Mouse (Mus musculus): ENCODE data around the gene Ppa1.

Ppa1 gene

DNA sequence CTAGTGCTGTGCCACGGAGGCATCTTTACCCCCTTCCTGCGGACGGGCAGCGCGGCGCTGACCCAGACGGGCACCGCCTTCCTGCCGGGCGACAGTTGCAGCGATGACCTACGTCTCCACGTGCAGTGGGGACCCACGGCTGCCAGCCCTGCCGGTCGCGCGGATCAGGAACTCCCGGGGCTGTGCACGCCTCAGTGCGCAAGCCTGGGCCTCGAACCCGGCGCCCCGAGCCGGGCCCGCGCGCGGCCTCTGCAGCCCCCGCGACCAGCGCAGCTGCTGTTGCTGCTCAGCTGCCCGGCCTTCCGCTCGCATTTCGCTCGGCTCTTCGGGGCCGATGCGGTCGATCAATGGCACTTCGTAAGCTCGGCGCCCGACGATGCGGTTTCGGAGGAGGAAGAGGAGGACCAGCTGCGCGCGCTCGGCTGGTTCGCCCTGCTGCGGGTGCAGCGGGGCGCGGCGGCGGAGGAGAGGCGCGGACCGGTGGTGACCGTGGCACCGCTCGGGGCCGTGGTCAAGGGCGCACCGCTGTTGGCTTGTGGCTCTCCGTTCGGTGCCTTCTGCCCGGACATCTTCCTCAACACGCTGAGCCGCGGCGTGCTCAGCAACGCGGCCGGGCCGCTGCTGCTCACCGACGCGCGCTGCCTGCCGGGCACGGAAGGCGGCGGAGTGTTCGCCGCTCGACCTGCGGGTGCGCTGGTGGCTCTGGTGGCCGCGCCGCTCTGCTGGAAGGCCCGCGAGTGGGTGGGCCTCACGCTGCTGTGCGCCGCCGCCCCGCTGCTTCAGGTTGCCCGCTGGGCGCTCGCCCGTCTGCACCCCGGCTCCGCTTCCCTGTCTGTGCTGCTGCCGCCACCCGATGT lies 47.6 kb downstream of the Ppa1 start:
- DNase-seq (ENCODE audit: low spot score in 2 of 2): no peak

- no peak for DNase-seq (ENCODE audit: low spot score in 2 of 2)
Measured at GRCm38 (mm10) chr10:61696560-61696823, 48.1 kb downstream of the Ppa1 start.

GRCm38 (mm10) chr10:61697028-61697427 lies 48.7 kb downstream of the Ppa1 start:
- no peak for DNase-seq (ENCODE audit: low spot score in 2 of 2)

- no peak for DNase-seq (ENCODE audit: low spot score in 2 of 2)
Measured at GRCm38 (mm10) chr10:61704663-61705062, 56.3 kb downstream of the Ppa1 start.

GRCm38 (mm10) chr10:61706412-61707375 lies 58.3 kb downstream of the Ppa1 start:
- no peak for DNase-seq (ENCODE audit: low spot score in 2 of 2)

DNA sequence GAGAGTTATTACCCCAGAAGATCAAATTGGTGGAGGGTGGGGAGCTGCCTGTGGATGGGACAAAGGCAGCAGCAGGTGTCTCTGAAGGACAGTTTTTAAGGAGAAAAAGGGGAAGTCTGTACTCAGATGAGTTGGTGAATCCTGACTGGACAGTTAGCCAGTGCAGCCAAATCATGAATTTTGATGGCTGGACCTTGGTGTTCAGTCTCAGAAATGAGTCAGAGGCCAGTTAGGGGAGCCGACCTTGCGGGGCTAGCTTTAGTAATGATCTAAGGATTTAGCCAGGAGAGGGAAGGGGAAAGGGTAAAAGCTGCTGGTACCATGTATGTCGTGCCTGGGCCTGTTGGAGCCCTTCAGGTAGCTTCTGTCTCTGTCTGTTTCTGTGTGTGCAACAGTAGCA lies 65.2 kb downstream of the Ppa1 start:
- DNase-seq (ENCODE audit: low spot score in 2 of 2): no peak

- no peak for DNase-seq (ENCODE audit: low spot score in 2 of 2)
Measured at GRCm38 (mm10) chr10:61714146-61714545, 65.8 kb downstream of the Ppa1 start.

GRCm38 (mm10) chr10:61714771-61715461 lies 66.6 kb downstream of the Ppa1 start, which contains the start of gene Aifm2:
Gene Aifm2 (plus strand): TSS chr10:61715263.
- DNase-seq (ENCODE audit: low spot score in 2 of 2): peak; percentile 58 to 62

DNA sequence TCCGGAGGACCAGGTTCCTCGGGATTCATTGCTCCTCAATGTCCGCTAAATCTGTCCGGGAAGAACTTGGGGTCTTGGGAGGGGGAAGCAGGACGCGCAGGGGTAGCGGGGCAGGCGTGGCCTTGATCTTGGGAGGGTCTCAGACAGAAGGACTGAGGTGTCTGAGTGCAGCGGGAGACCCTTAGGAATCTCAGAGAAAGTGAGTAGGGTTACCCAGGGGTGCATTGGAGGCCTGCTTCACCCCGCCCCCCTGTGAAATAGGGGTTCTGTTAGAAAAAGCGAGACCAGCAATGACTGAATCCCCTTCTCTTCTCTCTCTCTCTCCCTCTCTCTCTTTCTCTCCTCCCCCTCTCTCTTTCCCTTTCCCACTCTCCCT lies 67.1 kb downstream of the Ppa1 start:
- DNase-seq (ENCODE audit: low spot score in 2 of 2): no peak

- no peak for DNase-seq (ENCODE audit: low spot score in 2 of 2)
Measured at GRCm38 (mm10) chr10:61715996-61716864, 67.9 kb downstream of the Ppa1 start.

- no peak for DNase-seq (ENCODE audit: low spot score in 2 of 2)
Measured at GRCm38 (mm10) chr10:61717406-61718296, 69.3 kb downstream of the Ppa1 start.

DNA sequence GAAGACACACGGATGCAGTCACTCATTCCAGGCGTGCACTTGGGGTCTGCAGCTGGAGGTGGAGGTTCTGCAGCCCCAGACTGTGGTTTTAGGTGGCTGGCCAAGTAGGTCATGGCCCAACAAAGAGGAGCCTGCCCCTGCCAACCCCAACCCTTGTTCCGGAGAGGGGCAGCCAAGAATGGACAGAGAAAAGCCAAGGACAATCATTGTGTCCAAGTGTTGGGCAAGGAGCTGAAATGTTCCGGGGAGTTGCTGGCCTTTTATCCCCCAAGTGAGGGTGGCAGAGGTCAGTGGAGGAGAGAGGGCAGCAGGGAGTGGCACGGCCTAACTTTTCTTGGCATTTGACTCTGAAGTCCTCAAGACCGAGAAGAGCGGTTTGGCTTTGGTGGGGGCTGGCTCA lies 72.0 kb downstream of the Ppa1 start:
- no peak for DNase-seq (ENCODE audit: low spot score in 2 of 2)

GRCm38 (mm10) chr10:61722215-61722614 lies 73.9 kb downstream of the Ppa1 start:
- DNase-seq (ENCODE audit: low spot score in 2 of 2): no peak

- DNase-seq (ENCODE audit: low spot score in 2 of 2): no peak
Measured at GRCm38 (mm10) chr10:61723271-61723670, 74.9 kb downstream of the Ppa1 start.

All from urinary bladder, adult 18-20 months (tissue).